Mouse (Mus musculus): Measurements from ENCODE around the gene Anxa5. TPM values are rescaled to one million over a fixed set of nuclear protein-coding genes. Genes with fewer than 3 reads are reported as not detected.

The Anxa5 gene
- polyA plus RNA-seq, 1 experiment from 2014 or later = 120 TPM

DNA sequence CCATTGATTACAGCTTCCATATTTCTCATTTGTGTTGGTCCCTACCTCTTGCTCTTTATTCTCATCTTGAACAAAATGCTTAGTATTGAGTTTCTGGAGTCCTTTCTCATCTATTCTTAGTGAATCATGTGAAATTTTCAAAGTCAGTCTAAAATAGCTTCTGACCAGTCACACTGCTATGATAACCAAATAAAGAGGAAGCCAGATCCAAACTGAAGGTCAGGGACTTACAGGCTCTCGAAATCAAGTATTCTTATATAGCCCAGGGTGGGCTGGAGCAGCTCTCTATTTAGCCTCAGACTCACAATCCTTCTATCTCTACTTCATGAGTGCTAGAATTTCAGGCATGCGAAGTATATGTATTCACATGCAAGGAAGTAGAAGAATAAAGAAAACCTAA, 66.2 kb downstream of the Anxa5 start:
- H3K36me3 ChIP-seq = no peaks in the 10 kb centered on the region
- no peaks in the 10 kb centered on the region for H3K27me3 ChIP-seq (ENCODE audit: insufficient read depth, poor library complexity, severe bottlenecking)
- H3K4me1 ChIP-seq (replicated peaks) = peaks cover 9% of the 10 kb centered on the region; the same call in 1 of the 2 replicates
- DNase-seq (ENCODE audit: low spot score) = no peak
- H3K9me3 ChIP-seq = peaks cover 2% of the 10 kb centered on the region; the same call in 1 of the 2 replicates
- H3K27ac ChIP-seq = no peak overlapping the region
- 86% methylated on average over 2 of the region's 2 CpGs for WGBS
- no peak overlapping the region for H3K4me3 ChIP-seq

DNA sequence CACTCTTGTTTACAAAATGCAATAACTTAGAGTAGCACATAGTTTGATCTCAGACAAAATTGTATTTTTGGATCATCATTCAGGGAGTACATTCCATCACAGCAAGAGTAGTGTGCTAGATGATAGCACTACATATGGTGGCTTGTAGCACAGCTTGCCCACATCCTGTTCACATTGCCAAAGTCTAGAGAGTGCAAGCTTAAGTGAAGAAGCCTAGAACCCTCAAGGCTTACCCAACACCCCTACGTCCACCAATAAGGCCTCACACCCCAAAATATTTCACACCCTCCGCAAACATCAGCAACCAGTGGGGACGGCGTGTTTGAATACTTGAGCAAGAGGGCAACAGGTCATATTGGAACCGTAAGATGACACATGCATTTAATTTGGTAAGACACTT, 68.7 kb downstream of the Anxa5 start:
- H3K27ac ChIP-seq = no peak overlapping the region
- 91% methylated on average over 5 of the region's 5 CpGs for WGBS

DNA sequence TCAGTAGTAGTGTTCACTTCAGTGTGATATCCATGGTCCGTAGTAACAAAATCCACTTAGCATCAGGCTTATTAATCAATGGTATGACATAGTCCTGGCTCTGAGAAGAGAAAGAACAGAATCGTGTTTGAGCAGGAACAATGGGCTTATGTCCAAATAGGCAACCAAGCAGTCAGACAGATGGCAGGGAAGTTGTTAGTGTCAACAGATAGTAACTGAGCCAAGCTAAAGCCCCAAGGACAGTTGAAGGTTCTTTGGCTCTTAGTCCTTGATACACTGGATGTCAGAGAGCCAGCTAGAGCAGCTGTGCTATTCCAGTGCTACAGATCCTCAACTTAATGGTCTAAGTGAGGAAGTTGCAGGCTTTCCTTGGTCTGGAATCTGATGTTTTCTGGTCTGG, 69.4 kb downstream of the Anxa5 start:
- 87% methylated on average over 2 of the region's 2 CpGs for WGBS
- no peaks in the 10 kb centered on the region for H3K36me3 ChIP-seq
- H3K4me3 ChIP-seq = no peak overlapping the region
- H3K9me3 ChIP-seq = no peaks in the 10 kb centered on the region
- DNase-seq (ENCODE audit: low spot score) = no peak
- H3K27ac ChIP-seq = no peak overlapping the region
- H3K4me1 ChIP-seq (replicated peaks) = peaks cover 16% of the 10 kb centered on the region; the same call in 1 of the 2 replicates
- no peaks in the 10 kb centered on the region for H3K27me3 ChIP-seq (ENCODE audit: insufficient read depth, poor library complexity, severe bottlenecking)

More for the DNA sequence above, 68.7 kb downstream of the Anxa5 start:
- Histone ChIP-seq H3K9me3 (no peaks in the 10 kb centered on the region), H3K4me1 (replicated peaks) (peaks cover 10% of the 10 kb centered on the region; the same call in 1 of the 2 replicates), H3K36me3 (no peaks in the 10 kb centered on the region), H3K27me3 (ENCODE audit: insufficient read depth, poor library complexity, severe bottlenecking) (no peaks in the 10 kb centered on the region), H3K4me3 (no peak overlapping the region)
- DNase-seq (ENCODE audit: low spot score) = no peak

DNA sequence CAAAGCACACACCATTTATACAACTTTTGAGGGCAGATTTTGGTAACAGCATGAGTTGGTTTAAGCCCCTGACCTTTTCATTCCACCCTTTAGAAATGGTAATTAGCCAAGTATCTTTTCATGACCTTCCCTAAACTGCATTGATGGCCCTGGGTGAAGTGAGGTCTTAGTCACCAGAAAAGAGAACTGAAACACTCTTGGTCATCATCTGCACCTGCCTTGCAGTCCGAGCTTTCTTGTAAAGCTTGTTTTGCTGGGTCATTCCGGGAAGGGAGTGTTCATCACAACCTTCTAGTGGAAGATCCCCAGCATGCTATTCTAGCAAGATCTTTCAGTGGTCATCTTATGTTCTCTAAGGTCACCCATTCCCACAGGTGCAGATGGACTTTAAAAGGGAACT, 73.8 kb downstream of the Anxa5 start:
- H3K4me3 ChIP-seq = no peak overlapping the region
- no peaks in the 10 kb centered on the region for H3K9me3 ChIP-seq
- H3K36me3 ChIP-seq = no peaks in the 10 kb centered on the region
- DNase-seq (ENCODE audit: low spot score) = no peak
- peaks cover 7% of the 10 kb centered on the region; the same call in 1 of the 2 replicates for H3K4me1 ChIP-seq (replicated peaks)
- H3K27me3 ChIP-seq (ENCODE audit: insufficient read depth, poor library complexity, severe bottlenecking) = no peaks in the 10 kb centered on the region
- no peak overlapping the region for H3K27ac ChIP-seq
- WGBS = 52% methylated on average over 2 of the region's 2 CpGs

DNA sequence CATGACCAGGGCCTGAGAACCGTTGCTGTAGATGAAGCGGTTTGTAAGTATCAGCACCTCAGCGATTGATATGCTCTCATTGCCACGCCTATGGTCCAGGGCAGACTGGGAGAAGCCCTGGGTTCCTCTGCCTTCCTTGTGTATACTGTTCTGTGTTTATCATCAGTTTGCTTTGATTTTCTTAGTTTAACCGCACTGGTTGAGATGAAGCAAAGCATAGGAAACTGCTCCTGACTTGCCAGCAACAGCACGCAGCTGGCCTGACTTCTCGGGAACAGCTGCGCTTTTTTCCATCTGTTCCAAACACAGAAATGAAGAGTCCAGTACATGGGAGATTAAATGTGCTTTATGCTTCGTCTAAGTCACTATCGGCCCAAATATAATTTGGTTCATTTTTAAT, 75.0 kb downstream of the Anxa5 start:
- WGBS = 90% methylated on average over 10 of the region's 10 CpGs

More for the DNA sequence above, 75.0 kb downstream of the Anxa5 start:
- peaks cover 7% of the 10 kb centered on the region; the same call in 1 of the 2 replicates for H3K4me1 ChIP-seq (replicated peaks)
- DNase-seq (ENCODE audit: low spot score) = no peak
- H3K4me3 ChIP-seq = no peak overlapping the region
- H3K27me3 ChIP-seq (ENCODE audit: insufficient read depth, poor library complexity, severe bottlenecking) = no peaks in the 10 kb centered on the region
- H3K27ac ChIP-seq = no peak overlapping the region
- H3K9me3 ChIP-seq = no peaks in the 10 kb centered on the region
- H3K36me3 ChIP-seq = no peaks in the 10 kb centered on the region

Other genes starting within 250 kb of the Anxa5 start
- gene 1810062G17Rik, start within 50 bp of the Anxa5 start, polyA plus RNA-seq (2016; fragmentation: Nextera tagmentation; extraction: Ambion mirVana) = 0.36 and 0.63 TPM in 2 replicates
- gene Gm11549, start 45.9 kb upstream of the Anxa5 start, polyA plus RNA-seq (2016; fragmentation: Nextera tagmentation; extraction: Ambion mirVana) = 0.07 and 0.50 TPM in 2 replicates
- 91.7 and 101 TPM in 2 replicates for gene Exosc9, start 76.7 kb upstream of the Anxa5 start, polyA plus RNA-seq (2016; fragmentation: Nextera tagmentation; extraction: Ambion mirVana)
- gene Ccna2, start 96.3 kb upstream of the Anxa5 start, polyA plus RNA-seq (2016; fragmentation: Nextera tagmentation; extraction: Ambion mirVana) = 217 and 241 TPM in 2 replicates
- 17.1 and 18.6 TPM in 2 replicates for gene Bbs7, start 137.6 kb upstream of the Anxa5 start, polyA plus RNA-seq (2016; fragmentation: Nextera tagmentation; extraction: Ambion mirVana)
- 2.4 and 3.5 TPM in 2 replicates for gene Trpc3, start 214.3 kb upstream of the Anxa5 start, polyA plus RNA-seq (2016; fragmentation: Nextera tagmentation; extraction: Ambion mirVana)